16 mouse cellular contexts compared by ENCODE assay signal in genomic region chr2:179838036-179838435, GRCm38 (mm10).
A peak's percentile ranks its signal among the peaks of the same experiment; 100 is the strongest.
DNase-seq lines count a peak whose midpoint lies in the region; ATAC-seq lines count a peak whose summit lies in the region.
"Had no signal": no experiment of that assay in that cellular context is flagged by ENCODE, and none has a peak within 500 bp of the region (broad histone marks: within the 10 kb centered on the region; RNA-seq: fewer than 3 reads in every experiment).

No protein-coding gene starts in this region.

- 0 out of 2 replicates have a peak overlapping the region, but pooled peaks have one; percentile 32 for H3K27ac ChIP-seq in midbrain, embryonic 14.5 days (replicated peaks; ENCODE audit: low read depth, low read length)
- no peak overlapping the region for H3K27ac ChIP-seq in midbrain, embryonic 16.5 days (ENCODE audit: low read length)
- no peak overlapping the region for H3K27ac ChIP-seq in embryonic facial prominence, embryonic 14.5 days (replicated peaks; ENCODE audit: low read depth, low read length)
- peak overlapping the region; percentile 78 for H3K27ac ChIP-seq in limb, embryonic 13.5 days
- H3K27ac ChIP-seq: forebrain, embryonic 13.5 days; kidney, embryonic 15.5 days; liver, embryonic 14.5 days had no signal

- peaks cover 16% of the 10 kb centered on the region for H3K4me1 ChIP-seq in midbrain, embryonic 14.5 days (ENCODE audit: control insufficient read depth, insufficient read depth, low read length)
- peaks cover 18% of the 10 kb centered on the region for H3K4me1 ChIP-seq in midbrain, embryonic 16.5 days (ENCODE audit: control insufficient read depth, insufficient read depth, low read length)
- H3K4me1 ChIP-seq in embryonic facial prominence, embryonic 14.5 days (ENCODE audit: control insufficient read depth, insufficient read depth, low read length): peaks cover 13% of the 10 kb centered on the region; the same call in 1 of the 2 replicates
- H3K4me1 ChIP-seq in limb, embryonic 13.5 days: peaks cover 64% of the 10 kb centered on the region

- ATAC-seq in midbrain, embryonic 14.5 days (ENCODE audit: low FRiP score, low TSS enrichment): no peak
- ATAC-seq in midbrain, embryonic 16.5 days: no peak
- no peak for ATAC-seq in embryonic facial prominence, embryonic 14.5 days (ENCODE audit: low read depth)
- peak; percentile 30 for ATAC-seq in limb, embryonic 13.5 days (ENCODE audit: low FRiP score, low read depth)
- ATAC-seq: forebrain, embryonic 13.5 days; lung, postnatal 0 days had no signal

- no peak overlapping the region for H3K4me3 ChIP-seq in midbrain, embryonic 14.5 days (replicated peaks; ENCODE audit: low read depth, low read length)
- no peak overlapping the region for H3K4me3 ChIP-seq in midbrain, embryonic 16.5 days (ENCODE audit: low read depth, low read length)
- no peak overlapping the region for H3K4me3 ChIP-seq in embryonic facial prominence, embryonic 14.5 days (ENCODE audit: low read depth, low read length)
- no peak overlapping the region for H3K4me3 ChIP-seq in limb, embryonic 13.5 days
- H3K4me3 ChIP-seq: forebrain, embryonic 13.5 days; kidney, embryonic 15.5 days had no signal

- no peaks in the 10 kb centered on the region for H3K36me3 ChIP-seq in midbrain, embryonic 14.5 days (ENCODE audit: control insufficient read depth, insufficient read depth, low read length)
- no peaks in the 10 kb centered on the region for H3K36me3 ChIP-seq in midbrain, embryonic 16.5 days (ENCODE audit: control insufficient read depth, insufficient read depth, low read length)
- H3K36me3 ChIP-seq in embryonic facial prominence, embryonic 14.5 days (ENCODE audit: control insufficient read depth, insufficient read depth, low read length): no peaks in the 10 kb centered on the region
- H3K36me3 ChIP-seq in limb, embryonic 13.5 days: no peaks in the 10 kb centered on the region
- H3K36me3 ChIP-seq: kidney, embryonic 15.5 days had no signal

- no peaks in the 10 kb centered on the region for H3K9me3 ChIP-seq in midbrain, embryonic 14.5 days (ENCODE audit: control insufficient read depth, low read length)
- no peaks in the 10 kb centered on the region for H3K9me3 ChIP-seq in midbrain, embryonic 16.5 days (replicated peaks; ENCODE audit: control insufficient read depth, low read length, poor library complexity, severe bottlenecking)
- no peaks in the 10 kb centered on the region for H3K9me3 ChIP-seq in embryonic facial prominence, embryonic 14.5 days (ENCODE audit: control insufficient read depth, low read length)
- no peaks in the 10 kb centered on the region for H3K9me3 ChIP-seq in limb, embryonic 13.5 days
- H3K9me3 ChIP-seq: forebrain, embryonic 13.5 days; kidney, embryonic 15.5 days had no signal

- H3K27me3 ChIP-seq in midbrain, embryonic 14.5 days (ENCODE audit: control insufficient read depth, insufficient read depth, low read length): no peaks in the 10 kb centered on the region
- no peaks in the 10 kb centered on the region for H3K27me3 ChIP-seq in midbrain, embryonic 16.5 days (ENCODE audit: control insufficient read depth, insufficient read depth, low read depth, low read length)
- H3K27me3 ChIP-seq in embryonic facial prominence, embryonic 14.5 days (replicated peaks; ENCODE audit: control insufficient read depth, insufficient read depth, low read length): no peaks in the 10 kb centered on the region; the same call in 1 of the 2 replicates
- 0 out of 2 replicates have a peak, but pooled peaks cover 1% of the 10 kb centered on the region for H3K27me3 ChIP-seq in limb, embryonic 13.5 days
- H3K27me3 ChIP-seq: forebrain, embryonic 13.5 days; kidney, embryonic 15.5 days had no signal

- H3K9ac ChIP-seq in midbrain, embryonic 14.5 days (replicated peaks; ENCODE audit: low read length): no peak overlapping the region
- no peak overlapping the region for H3K9ac ChIP-seq in midbrain, embryonic 16.5 days (ENCODE audit: low read depth, low read length)
- H3K9ac ChIP-seq in embryonic facial prominence, embryonic 14.5 days (ENCODE audit: low read depth, low read length): no peak overlapping the region
- H3K9ac ChIP-seq in limb, embryonic 13.5 days: 0 out of 2 replicates have a peak overlapping the region, but pooled peaks have one; percentile 8
- H3K9ac ChIP-seq: forebrain, embryonic 13.5 days; kidney, embryonic 15.5 days; liver, embryonic 14.5 days had no signal

- no peak overlapping the region for H3K4me2 ChIP-seq in midbrain, embryonic 14.5 days (ENCODE audit: low read length)
- H3K4me2 ChIP-seq in midbrain, embryonic 16.5 days (ENCODE audit: low read length): no peak overlapping the region
- H3K4me2 ChIP-seq in embryonic facial prominence, embryonic 14.5 days (ENCODE audit: low read depth, low read length): no peak overlapping the region
- peak overlapping the region; percentile 40 for H3K4me2 ChIP-seq in limb, embryonic 13.5 days (replicated peaks)
- H3K4me2 ChIP-seq: forebrain, embryonic 13.5 days; heart, embryonic 11.5 days; kidney, embryonic 15.5 days had no signal

- WGBS in midbrain, embryonic 14.5 days: 81% methylated on average over 7 of the region's 7 CpGs
- 79% methylated on average over 7 of the region's 7 CpGs for WGBS in midbrain, embryonic 16.5 days
- WGBS in embryonic facial prominence, embryonic 14.5 days: 24% methylated on average over 7 of the region's 7 CpGs
- WGBS in limb, embryonic 13.5 days: 18% methylated on average over 7 of the region's 7 CpGs

- DNase-seq in midbrain, embryonic 14.5 days: no peak
- peak; percentile 24 for DNase-seq in embryonic facial prominence, embryonic 14.5 days (ENCODE audit: low spot score)
- no peak for DNase-seq in urinary bladder, adult 18-20 months (ENCODE audit: low spot score in 2 of 2)
- DNase-seq in thymus, postnatal 10 days (ENCODE audit: low spot score in 2 of 2): no peak
- no peak for DNase-seq in thymus, postnatal 4 days
- DNase-seq: cerebellum, adult 11 months; cerebellum, postnatal 25 days; heart, postnatal 14 days; thymus, adult 2 months had no signal

Comparison
In these comparisons a context has a peak if more than half of its experiments do, and no peak if none do; other contexts are left out.
1. H3K27ac ChIP-seq: peak in midbrain, embryonic 14.5 days (single experiment) and limb, embryonic 13.5 days (single experiment); none in midbrain, embryonic 16.5 days (single experiment) and embryonic facial prominence, embryonic 14.5 days (single experiment).